Mouse (Mus musculus): ENCODE data around the gene Zfp810.

DNA sequence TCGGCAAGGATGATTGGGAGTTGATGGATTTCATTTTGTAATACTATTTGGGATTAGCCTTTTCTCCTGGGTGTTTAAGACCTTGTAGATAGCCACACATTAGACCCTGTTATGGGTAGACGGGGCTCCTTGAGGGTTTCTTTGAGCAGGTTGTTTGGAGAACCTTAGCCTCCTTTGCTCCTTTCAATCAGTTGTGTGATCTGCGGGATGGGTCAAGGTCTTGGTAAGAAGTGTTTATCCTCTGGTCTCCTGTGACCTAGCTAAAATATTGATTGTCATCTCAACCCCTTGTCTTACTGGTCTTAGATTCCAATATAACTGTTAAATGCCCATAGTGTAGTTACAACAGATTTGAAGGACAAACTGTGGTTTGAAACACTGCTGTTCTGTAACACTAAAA lies 77.4 kb downstream of the Zfp810 start:
- TF ChIP-seq CTCF (IDR thresholded peaks at IDR 0.05; ENCODE audit: low read depth) = no peak
- no peak for TF ChIP-seq EP300 (optimal IDR thresholded peaks at IDR 0.05)
